Mouse (Mus musculus): ENCODE results near the gene Apol11a.
"Not testable (repeated sequence)": the region's sequence is repeated elsewhere in the genome, so short reads cannot be mapped to it uniquely, and the experiment has no call there.

DNA sequence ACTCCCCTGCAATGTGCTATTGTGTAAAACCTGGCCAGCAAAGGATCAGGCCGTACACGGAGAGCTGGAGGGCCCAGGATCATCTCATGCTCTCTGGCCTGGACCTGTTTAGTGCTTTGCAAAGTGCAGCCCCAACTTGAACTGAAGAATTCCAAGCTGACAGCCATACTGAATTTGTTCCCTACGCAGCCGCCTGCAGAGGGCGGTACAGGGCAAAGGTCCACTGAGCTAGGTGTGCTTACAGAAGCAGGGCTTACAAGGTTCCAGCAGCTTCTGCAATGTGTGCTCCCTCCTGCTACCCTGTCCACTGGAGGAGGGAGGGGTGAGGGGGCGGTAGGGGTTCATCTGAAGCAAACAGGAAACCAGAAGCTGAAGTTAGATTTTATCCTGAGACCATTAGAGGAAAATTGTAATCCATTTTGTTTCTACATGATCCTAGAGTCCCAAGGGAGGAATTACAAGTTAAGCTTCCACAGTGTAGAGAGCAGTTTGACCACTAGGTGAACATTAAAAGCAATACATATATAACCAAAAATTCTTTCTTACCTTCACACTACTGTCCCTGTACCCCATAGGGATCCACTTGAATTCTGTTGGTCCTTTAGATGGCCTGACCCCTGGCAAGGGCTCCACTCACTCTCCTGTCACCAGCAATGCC, 15.2 kb downstream of the Apol11a start:
- not testable (repeated sequence) for TF ChIP-seq CTCF (IDR thresholded peaks at IDR 0.05; ENCODE audit: control insufficient read depth, insufficient read depth, insufficient read length); MAX (IDR thresholded peaks at IDR 0.05); USF1 (IDR thresholded peaks at IDR 0.05; ENCODE audit: low read depth); MYOD1 (IDR thresholded peaks at IDR 0.05; ENCODE audit: control insufficient read depth, insufficient read length, low read depth); CEBPB (IDR thresholded peaks at IDR 0.05; ENCODE audit: low read depth); FOSL1 (IDR thresholded peaks at IDR 0.05; ENCODE audit: insufficient read depth, low read length, poor library complexity, severe bottlenecking)
